Mouse (Mus musculus) hindbrain, embryonic 12.5 days (tissue): ENCODE measurements at regions not wholly inside any gene's neighbourhood (a gene's known extent, or its start where the extent isn't known, plus 50 kb on each side); places are given as distances from the start of the nearest gene placed in this dataset.
A peak's percentile ranks its signal among the peaks of the same experiment; 100 is the strongest.
"Not testable (repeated sequence)": the region's sequence is repeated elsewhere in the genome, so short reads cannot be mapped to it uniquely, and the experiment has no call there.

Experiments
- ATAC-seq: fragments of 200-750 bp; cut with Nextera tagmentation; 2 replicates; pipeline ENCODE4 v1.8.0; 2017; ENCODE audit warnings: moderate TSS enrichment; ENCODE audit not compliant: low FRiP score
- H3K27ac ChIP-seq: fragments of 300-500 bp; sonication (generic); 2 replicates; pipeline ENCODE4 v1.5.1; 2016; ENCODE audit warnings: mild to moderate bottlenecking
- H3K27me3 ChIP-seq: fragments of 300-500 bp; sonication (generic); 2 replicates; pipeline ENCODE4 v1.6.1; 2016; ENCODE audit warnings: mild to moderate bottlenecking
- H3K36me3 ChIP-seq: fragments of 300-500 bp; sonication (generic); 2 replicates; pipeline ENCODE4 v1.6.1; 2016; ENCODE audit warnings: mild to moderate bottlenecking
- H3K4me1 ChIP-seq: fragments of 300-500 bp; sonication (generic); 2 replicates; pipeline ENCODE4 v1.6.1; 2016
- H3K4me2 ChIP-seq: fragments of 300-500 bp; sonication (generic); replicated peaks from 2 replicates; pipeline ENCODE4 v1.6.1; 2016; ENCODE audit warnings: mild to moderate bottlenecking
- H3K4me3 ChIP-seq: fragments of 300-500 bp; sonication (generic); 2 replicates; pipeline ENCODE4 v1.5.1; 2016; ENCODE audit warnings: mild to moderate bottlenecking
- H3K9ac ChIP-seq: fragments of 300-500 bp; sonication (generic); 2 replicates; pipeline ENCODE4 v1.6.1; 2016; ENCODE audit warnings: mild to moderate bottlenecking, moderate library complexity
- H3K9me3 ChIP-seq: fragments of 300-500 bp; sonication (generic); replicated peaks from 2 replicates; pipeline ENCODE4 v1.6.1; 2016; ENCODE audit warnings: mild to moderate bottlenecking
- WGBS: fragments of 180-500 bp; shearing (Covaris S2); methylation state at CpG from one replicate; pipeline ENCODE4 v1.1.7; 2016; 5-methylcytosine and 5-hydroxymethylcytosine counted together

DNA sequence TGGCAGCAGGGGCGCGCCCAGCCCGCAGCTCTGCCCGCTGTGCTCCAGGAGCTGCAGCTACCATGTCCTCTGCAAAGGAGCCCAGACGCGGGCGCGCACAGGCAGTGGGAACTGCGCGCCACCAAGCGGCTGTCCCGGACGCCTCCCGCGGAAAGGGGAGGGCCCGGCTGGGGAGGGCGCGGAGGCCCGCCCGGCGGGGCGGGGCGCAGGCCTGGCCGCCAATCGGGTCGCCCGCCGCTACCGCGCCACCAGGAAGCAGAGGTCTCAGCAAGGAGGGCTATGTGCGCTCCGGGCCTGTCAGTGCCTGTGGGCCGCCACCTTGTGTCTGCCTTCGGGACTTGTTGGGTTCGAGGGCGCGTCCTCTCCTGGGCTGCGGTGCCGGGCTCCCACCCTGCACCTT lies 367.0 kb upstream of the Ywhaq start:
- Histone ChIP-seq H3K4me2 (peak overlapping the region; percentile 49), H3K9ac (peak overlapping the region; percentile 18; the same call in 1 of the 2 replicates), H3K4me3 (peak overlapping the region; percentile 42)
- not testable (repeated sequence) for H3K27ac ChIP-seq, H3K27me3 ChIP-seq, H3K9me3 ChIP-seq, H3K36me3 ChIP-seq, H3K4me1 ChIP-seq
- WGBS: 2% methylated on average over 16 of the region's 39 CpGs
- 0 out of 2 replicates have a peak, but pooled peaks have one; percentile 73 for ATAC-seq

DNA sequence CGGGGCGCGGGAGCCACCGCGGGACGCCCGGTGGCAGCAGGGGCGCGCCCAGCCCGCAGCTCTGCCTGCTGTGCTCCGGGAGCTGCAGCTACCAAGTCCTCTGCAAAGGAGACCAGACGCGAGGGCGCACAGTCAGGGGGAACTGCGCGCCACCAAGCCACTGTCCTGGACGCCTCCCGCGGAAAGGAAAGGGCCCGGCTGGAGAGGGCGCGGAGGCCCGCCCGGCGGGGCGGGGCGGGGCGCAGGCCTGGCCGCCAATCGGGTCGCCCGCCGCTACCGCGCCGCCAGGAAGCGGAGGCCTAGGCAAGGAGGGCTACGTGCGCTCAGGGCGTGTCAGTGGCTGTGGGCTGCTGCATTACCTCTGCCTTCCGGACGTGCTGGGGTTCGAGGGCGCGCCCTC lies 361.3 kb upstream of the Ywhaq start:
- 8% methylated on average over 32 of the region's 45 CpGs for WGBS
- not testable (repeated sequence) for H3K27me3 ChIP-seq, H3K4me1 ChIP-seq, H3K36me3 ChIP-seq, H3K27ac ChIP-seq, H3K9ac ChIP-seq, H3K9me3 ChIP-seq, ATAC-seq
- Histone ChIP-seq H3K4me2 (peak overlapping the region; percentile 19; the same call in 1 of the 2 replicates), H3K4me3 (peak overlapping the region; percentile 8; the same call in 1 of the 2 replicates)

DNA sequence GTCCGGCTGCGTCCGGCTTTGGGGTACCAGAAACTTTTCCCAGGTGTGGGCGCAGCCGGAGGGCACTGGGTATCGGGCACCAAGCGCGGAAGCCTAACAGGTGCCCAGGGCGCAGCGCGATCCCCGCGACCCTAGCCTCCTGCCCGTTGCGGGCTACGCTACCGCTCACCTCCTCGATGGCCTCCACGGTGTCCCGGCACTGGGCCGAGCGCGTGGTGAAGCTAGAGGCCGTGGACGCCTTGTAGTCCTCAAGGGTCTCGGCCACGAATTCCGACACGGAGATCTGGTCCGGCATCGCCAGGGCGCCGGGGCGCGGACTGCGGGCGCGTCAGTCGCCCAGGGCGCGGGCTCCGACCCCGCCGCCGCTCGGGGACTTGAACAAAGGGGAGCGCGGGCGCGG lies 360.9 kb upstream of the Ywhaq start:
- H3K4me1 ChIP-seq, ATAC-seq, H3K27me3 ChIP-seq, H3K27ac ChIP-seq, H3K9me3 ChIP-seq, H3K9ac ChIP-seq, H3K36me3 ChIP-seq: not testable (repeated sequence)
- H3K4me3 ChIP-seq: peak overlapping the region; percentile 8; the same call in 1 of the 2 replicates
- WGBS: 28% methylated on average over 37 of the region's 50 CpGs
- peak overlapping the region; percentile 19; the same call in 1 of the 2 replicates for H3K4me2 ChIP-seq

DNA sequence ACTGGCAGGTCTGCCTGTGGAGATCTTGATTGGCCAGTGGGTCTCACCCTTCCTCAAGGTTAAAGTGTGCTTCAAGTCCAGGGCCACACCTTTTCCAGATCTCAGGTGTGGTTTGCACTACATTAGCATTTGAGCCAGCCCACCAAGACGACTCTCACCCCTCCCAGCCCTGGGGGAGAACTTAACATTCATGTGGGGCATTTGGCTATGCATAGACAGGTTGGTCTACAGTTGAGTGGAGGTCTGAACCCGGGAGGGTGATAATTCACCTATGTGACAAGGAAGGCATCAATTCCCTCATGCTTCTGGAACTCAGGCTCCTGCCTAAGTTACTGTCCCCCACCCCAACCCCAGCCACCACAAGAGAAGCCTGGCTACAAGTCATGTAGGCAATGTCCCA lies 350.3 kb upstream of the Ywhaq start:
- H3K4me2 ChIP-seq, H3K9me3 ChIP-seq, H3K4me3 ChIP-seq, H3K27me3 ChIP-seq, H3K36me3 ChIP-seq, H3K27ac ChIP-seq, H3K9ac ChIP-seq, ATAC-seq, H3K4me1 ChIP-seq: not testable (repeated sequence)
- WGBS: 87% methylated on average over 2 of the region's 2 CpGs
